Mouse (Mus musculus): ENCODE results near the gene Htr2b.

Gene Htr2b

GRCm38 (mm10) chr1:86111779-86112178 is at the start of gene Htr2b:
Htr2b (minus strand) TSS chr1:86111970.
- DNase-seq (ENCODE audit: low spot score in 2 of 2), result peak; percentile 14 to 50

DNA sequence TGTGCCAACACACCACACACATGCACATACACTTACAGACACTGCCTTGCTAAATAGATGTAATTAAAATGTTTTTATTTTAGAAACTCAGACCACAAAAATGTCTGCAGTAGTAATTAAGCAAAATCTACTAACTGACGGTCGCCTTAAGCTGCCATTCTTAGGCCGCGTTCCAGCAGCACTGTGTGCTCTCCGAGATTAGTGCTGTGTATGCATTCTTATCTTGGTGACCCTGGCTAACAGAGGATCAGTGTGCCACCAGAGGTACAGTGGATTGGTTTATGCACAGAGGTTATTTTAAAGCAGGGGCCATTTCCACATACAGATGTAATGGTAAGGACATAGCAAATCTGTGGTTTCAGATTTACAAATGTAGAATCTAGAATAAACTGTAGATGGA is 49.3 kb upstream of the Htr2b start:
- DNase-seq (ENCODE audit: low spot score in 2 of 2), result no peak

DNA sequence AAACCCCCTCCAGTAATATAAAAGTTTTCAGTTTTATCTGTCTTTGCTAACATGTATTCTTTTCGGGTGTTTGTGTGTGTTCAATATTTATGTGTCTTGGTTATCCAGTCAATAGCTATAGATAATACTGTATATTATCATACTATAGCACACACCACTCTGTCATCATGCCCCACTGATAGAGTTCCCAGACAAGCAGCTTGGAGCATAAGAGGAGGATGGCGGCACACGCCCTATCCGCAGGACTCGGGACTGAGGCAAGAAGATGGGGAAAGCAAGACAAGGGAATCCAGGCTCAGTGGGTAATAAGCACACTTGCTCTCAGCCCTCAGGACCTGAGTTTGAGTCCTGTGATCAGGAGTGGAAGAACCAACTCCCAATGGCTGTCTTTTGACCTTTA is 48.7 kb upstream of the Htr2b start:
- DNase-seq (ENCODE audit: low spot score in 2 of 2), result no peak

- no peak for DNase-seq (ENCODE audit: low spot score in 2 of 2)
Observed at GRCm38 (mm10) chr1:86160059-86160458, 48.3 kb upstream of the Htr2b start.

GRCm38 (mm10) chr1:86156595-86156994 is 44.8 kb upstream of the Htr2b start:
- DNase-seq (ENCODE audit: low spot score in 2 of 2), result no peak

DNA sequence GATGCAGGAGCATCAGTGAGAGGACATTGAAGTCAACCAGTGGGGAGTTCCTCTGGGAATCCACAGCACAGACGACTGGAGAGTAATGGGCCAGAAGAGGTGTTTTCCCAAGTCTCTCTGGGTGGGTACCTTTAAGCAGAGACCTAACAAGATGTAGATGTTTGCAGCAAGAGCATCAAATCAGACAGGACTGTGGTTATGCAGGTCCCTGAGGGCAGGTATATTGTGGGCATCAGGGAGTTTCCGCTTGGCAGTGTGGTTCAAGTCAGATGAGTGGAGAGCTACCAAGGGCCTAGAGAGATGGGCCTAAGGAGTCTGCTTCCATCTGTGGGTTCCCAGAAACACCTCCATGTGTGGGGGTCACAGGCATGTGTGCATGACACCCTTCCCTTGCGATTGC is 44.3 kb upstream of the Htr2b start:
- DNase-seq (ENCODE audit: low spot score in 2 of 2), result no peak

- no peak for DNase-seq (ENCODE audit: low spot score in 2 of 2)
Observed at GRCm38 (mm10) chr1:86154824-86155164, 43.0 kb upstream of the Htr2b start.

DNA sequence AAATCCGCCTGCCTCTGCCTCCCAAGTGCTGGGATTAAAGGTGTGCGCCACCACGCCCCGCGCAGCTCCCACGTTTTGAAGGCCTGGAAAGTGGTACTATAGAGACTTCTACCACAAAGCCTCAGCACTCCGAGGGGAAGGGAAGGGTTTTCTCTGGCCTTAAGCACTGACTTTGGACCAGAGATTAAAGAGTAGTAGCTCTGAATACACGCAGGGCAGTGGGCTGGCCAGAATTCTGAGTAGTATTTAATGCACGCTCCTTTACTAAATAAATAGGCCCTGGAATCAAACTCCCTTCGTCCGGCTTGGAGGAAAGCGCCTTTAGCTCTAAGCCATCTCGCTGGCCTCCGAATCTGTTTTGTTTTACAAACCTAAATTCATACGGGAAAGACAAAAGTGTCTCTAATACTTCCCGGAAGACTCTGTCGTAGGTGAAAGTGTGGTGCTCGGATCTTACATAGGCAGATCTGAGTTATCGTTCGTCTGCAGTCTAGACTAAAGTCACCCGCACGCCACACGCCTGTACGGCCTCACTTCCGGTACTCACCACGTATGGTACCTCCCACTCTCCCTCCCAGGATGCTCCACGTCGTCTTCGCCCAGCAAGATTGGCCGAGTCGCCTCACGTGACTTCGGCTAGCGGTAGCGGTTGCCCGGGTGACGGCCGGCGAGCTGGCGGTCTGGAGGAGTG is 42.5 kb upstream of the Htr2b start, which contains the start of gene Armc9:
Gene Armc9, plus strand, starts transcription at position 648 of the 691 bp plus-strand sequence.
- DNase-seq (ENCODE audit: low spot score in 2 of 2), result peak; percentile 97

DNA sequence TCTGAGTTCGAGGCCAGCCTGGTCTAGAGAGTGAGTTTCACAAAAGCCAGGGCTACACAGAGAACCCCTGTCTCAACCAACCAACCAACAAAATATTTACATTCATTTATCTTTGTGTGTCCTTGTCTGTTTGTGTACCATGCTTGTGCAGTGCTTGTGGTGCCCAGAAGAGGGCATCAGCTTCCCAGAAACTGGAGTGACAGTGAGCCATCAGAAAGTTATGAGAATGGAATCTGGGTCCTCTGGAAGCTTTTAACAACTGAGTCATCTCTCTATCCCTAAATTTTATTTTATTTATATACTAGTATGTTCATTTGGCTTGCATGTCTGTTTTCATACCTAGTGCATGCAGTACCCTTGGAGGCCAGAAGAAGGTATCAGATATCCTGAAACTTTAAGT is 40.8 kb upstream of the Htr2b start:
- no peak for DNase-seq (ENCODE audit: low spot score in 2 of 2)

- no peak for DNase-seq (ENCODE audit: low spot score in 2 of 2)
Observed at GRCm38 (mm10) chr1:86151376-86151775, 39.6 kb upstream of the Htr2b start.

GRCm38 (mm10) chr1:86150929-86151328 is 39.2 kb upstream of the Htr2b start:
- DNase-seq (ENCODE audit: low spot score in 2 of 2), result no peak

- DNase-seq (ENCODE audit: low spot score in 2 of 2), result no peak
Observed at GRCm38 (mm10) chr1:86148161-86148560, 36.4 kb upstream of the Htr2b start.

- DNase-seq (ENCODE audit: low spot score in 2 of 2), result no peak
Observed at GRCm38 (mm10) chr1:86147557-86147956, 35.8 kb upstream of the Htr2b start.

DNA sequence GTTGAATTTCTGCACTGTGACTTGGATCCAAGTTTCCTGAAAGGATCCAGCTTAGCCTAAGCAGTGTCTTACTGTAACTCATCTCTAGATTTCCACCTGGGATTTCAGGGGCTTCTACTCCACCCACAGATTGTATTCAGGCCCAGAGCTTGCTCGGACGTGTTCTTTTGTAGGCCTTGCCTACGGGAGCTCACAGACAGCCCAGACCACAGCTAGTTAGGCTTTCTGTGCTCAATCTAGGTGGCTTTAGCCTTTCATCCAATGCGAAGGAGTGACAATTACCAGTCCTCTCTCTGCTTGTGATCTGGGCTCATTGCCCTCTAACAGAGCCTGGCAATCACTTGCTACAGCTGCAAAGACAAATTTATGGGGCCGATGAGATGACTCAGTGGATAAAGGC is 34.5 kb upstream of the Htr2b start:
- no peak for DNase-seq (ENCODE audit: low spot score in 2 of 2)

- no peak for DNase-seq (ENCODE audit: low spot score in 2 of 2)
Observed at GRCm38 (mm10) chr1:86144001-86144944, 32.5 kb upstream of the Htr2b start.

- DNase-seq (ENCODE audit: low spot score in 2 of 2), result no peak
Observed at GRCm38 (mm10) chr1:86143165-86143564, 31.4 kb upstream of the Htr2b start.

DNA sequence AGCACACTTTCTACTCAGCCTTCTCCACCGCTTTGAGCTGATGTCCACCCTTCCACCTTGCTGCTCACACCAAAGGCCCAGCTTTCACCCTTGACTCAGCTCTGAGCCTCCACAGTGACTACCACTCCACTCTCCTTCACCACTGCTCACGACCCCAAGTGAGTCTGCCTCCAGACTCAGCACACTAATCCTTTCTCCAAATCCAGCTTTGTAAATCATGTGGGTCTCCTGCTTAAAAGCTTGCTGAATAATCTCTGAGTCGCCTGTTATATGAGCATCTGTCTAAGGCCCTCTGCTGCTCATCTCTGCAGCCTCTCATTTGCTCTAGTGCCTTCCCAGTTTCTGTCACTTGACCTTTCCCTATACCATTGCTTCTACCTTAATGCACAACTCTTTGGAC is 29.3 kb upstream of the Htr2b start:
- no peak for DNase-seq (ENCODE audit: low spot score in 2 of 2)

GRCm38 (mm10) chr1:86135315-86135714 is 23.5 kb upstream of the Htr2b start:
- no peak for DNase-seq (ENCODE audit: low spot score in 2 of 2)

GRCm38 (mm10) chr1:86133337-86133736 is 21.6 kb upstream of the Htr2b start, which contains the start of gene Gm21972:
Gm21972 (plus strand) TSS chr1:86133637.
- no peak for DNase-seq (ENCODE audit: low spot score in 2 of 2)

DNA sequence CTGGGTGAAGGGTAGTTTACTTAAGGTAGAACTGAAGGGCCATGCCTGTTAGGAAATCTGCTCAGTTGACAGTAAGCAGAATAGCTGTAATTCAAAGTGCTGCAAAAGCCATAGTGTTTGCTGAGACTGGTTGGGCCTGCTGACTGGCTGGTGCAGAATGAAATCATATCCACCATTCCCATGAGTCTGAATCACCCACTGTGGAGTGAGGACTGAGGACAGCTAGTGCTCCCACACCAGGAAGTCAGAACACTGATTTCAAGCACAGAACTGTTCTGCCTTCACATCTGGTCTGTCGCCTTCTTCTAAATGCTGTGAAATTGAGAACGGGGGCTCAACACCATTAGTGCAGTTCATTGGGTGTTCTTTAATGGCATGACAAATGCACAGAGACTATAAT is 14.3 kb upstream of the Htr2b start:
- no peak for DNase-seq (ENCODE audit: low spot score in 2 of 2)

GRCm38 (mm10) chr1:86119549-86119948 is 7.8 kb upstream of the Htr2b start:
- no peak for DNase-seq (ENCODE audit: low spot score in 2 of 2)

DNA sequence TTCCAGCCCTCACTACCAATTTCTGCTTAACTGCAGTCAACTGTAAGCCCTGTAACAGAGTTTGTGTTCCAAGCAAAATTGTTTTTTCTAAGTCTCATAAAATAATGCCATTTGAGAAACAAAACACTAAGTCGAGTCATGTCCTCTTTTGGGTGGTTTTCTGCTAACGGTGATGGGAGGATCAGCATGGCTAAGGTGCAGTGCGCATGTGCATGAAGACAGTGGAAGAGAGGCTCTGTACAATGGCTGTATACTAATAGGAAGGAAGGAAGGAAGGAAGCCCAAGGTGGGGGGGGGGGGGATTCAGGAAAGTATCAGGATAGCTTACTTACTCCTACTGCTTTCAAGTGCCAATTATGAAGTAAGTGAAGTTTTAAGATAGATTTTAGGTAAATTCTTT is 2.4 kb upstream of the Htr2b start:
- no peak for DNase-seq (ENCODE audit: low spot score in 2 of 2)

- no peak for DNase-seq (ENCODE audit: low spot score in 2 of 2)
Observed at GRCm38 (mm10) chr1:86105054-86105453, 6.7 kb downstream of the Htr2b start.

All from frontal cortex, postnatal 36 days (tissue).